Mouse (Mus musculus) midbrain, postnatal 0 days (tissue): ENCODE results near the gene Omd. TPM values are rescaled to one million over a fixed set of nuclear protein-coding genes. Genes with fewer than 3 reads are reported as not detected.

Experiments used
- ATAC-seq: fragments of 200-750 bp; cut with Nextera tagmentation; 2 replicates; pipeline ENCODE4 v1.8.0; 2017; ENCODE audit warnings: moderate number of reproducible peaks, mild to moderate bottlenecking, moderate TSS enrichment, moderate library complexity; ENCODE audit not compliant: low FRiP score
- DNase-seq: peaks from one replicate; pipeline ENCODE4 v3.0.0-alpha.2; 2015; ENCODE audit warnings: low spot score
- H3K27ac ChIP-seq: fragments of 300-500 bp; sonication (generic); 2 replicates; pipeline ENCODE4 v1.5.1; 2014; ENCODE audit warnings: low read depth, mild to moderate bottlenecking, low read length, mixed read lengths
- H3K27me3 ChIP-seq: fragments of 300-500 bp; sonication (generic); 2 replicates; pipeline ENCODE4 v1.6.1; 2014; ENCODE audit warnings: low read length, control low read depth, mixed read lengths; ENCODE audit not compliant: insufficient read depth
- H3K36me3 ChIP-seq: fragments of 300-500 bp; sonication (generic); 2 replicates; pipeline ENCODE4 v1.6.1; 2014; ENCODE audit warnings: low read length, control low read depth, mixed read lengths; ENCODE audit not compliant: insufficient read depth
- H3K4me1 ChIP-seq: fragments of 300-500 bp; sonication (generic); 2 replicates; pipeline ENCODE4 v1.6.1; 2014; ENCODE audit warnings: mild to moderate bottlenecking, control low read depth, antibody characterized with exemption, low read length, mixed read lengths; ENCODE audit not compliant: insufficient read depth
- H3K4me2 ChIP-seq: fragments of 300-500 bp; sonication (generic); 2 replicates; pipeline ENCODE4 v1.6.1; 2014; ENCODE audit warnings: low read depth, mild to moderate bottlenecking, low read length, mixed read lengths; ENCODE audit not compliant: poor library complexity, severe bottlenecking
- H3K4me3 ChIP-seq: fragments of 300-500 bp; sonication (generic); 2 replicates; pipeline ENCODE4 v1.5.1; 2014; ENCODE audit warnings: low read depth, mild to moderate bottlenecking, low read length, moderate library complexity
- H3K9ac ChIP-seq: fragments of 300-500 bp; sonication (generic); replicated peaks from 2 replicates; pipeline ENCODE4 v1.6.1; 2014; ENCODE audit warnings: mild to moderate bottlenecking, low read length, moderate library complexity, mixed read lengths; ENCODE audit not compliant: poor library complexity, severe bottlenecking
- H3K9me3 ChIP-seq: fragments of 300-500 bp; sonication (generic); 2 replicates; pipeline ENCODE4 v1.6.1; 2016; ENCODE audit warnings: low read length, control low read depth
- CTCF ChIP-seq: IDR thresholded peaks from 2 replicates; pipeline ENCODE4 v1.5.1; 2016; ENCODE audit warnings: antibody characterized with exemption, mild to moderate bottlenecking
- WGBS: fragments of 180-500 bp; shearing (Covaris S2); extraction: QIAGEN DNeasy Blood & Tissue Kit; methylation state at CpG from one replicate; pipeline ENCODE4 v1.1.7; 2014; 5-methylcytosine and 5-hydroxymethylcytosine counted together
- polyA plus RNA-seq: library from polyadenylated mRNA; unstranded; fragments of >200 nt; fragmentation: Nextera tagmentation; extraction: Ambion mirVana; gene quantifications from 2 replicates; pipeline ENCODE4 v1.2.1, GENCODE M21; 2015
- total RNA-seq: library from RNA; depleted of rRNA; stranded (reverse); fragments of >200 nt; gene quantifications from 2 replicates; pipeline ENCODE4 v1.2.3, GENCODE M21; 2014; rRNA removed

Omd gene
- 0.61 and 1.1 TPM in 2 replicates for total RNA-seq
- 1.1 and 1.6 TPM in 2 replicates for polyA plus RNA-seq

DNA sequence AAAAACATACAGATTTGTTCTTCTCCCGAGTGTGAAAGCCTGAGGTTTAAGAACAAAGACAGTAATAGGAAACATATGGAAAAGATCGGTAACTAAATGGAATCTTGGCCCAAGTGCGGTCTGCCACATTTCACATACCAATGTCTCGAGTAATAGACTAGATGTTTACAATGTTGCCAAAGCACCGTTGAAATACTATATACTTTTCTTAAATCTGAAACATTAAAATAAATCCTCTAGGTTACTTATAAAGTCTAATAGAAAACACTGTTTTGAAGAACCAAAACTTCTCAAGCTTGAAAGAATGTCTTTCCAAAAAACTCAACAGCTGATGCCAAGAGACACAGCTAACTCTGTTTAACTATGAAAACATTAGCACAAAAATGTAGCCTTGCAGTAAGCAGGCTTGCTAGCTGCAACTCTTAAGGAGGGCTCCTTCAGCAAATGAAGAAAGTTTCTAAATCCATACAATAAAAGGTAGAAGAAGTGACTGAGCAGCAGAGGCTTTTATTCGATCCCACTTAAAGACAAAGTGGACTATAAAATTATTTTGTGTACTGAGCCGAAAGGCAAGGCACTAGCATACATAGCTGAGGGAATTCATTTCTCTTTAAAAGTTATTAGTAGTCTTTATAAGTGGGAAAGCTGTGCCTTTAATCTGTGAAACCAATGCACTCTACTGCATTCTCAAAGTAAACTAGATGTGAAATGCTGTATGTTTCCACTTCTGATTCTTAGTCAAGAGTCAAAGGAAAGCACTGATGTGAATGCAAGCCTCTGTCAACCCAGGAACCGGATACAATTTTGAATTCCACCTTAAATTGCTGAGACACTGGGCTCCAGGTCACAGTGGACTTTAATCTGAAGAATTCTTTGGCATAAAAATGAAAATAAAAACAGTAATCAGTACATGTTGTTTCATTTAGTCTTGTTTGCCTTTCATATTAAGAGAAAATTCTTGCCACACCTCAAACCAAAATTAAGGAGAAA, at the start of gene Omd:
Gene Omd, plus strand, starts transcription at position 922 of the 990 bp plus-strand sequence.
- no peak for TF ChIP-seq CTCF
- Histone ChIP-seq H3K27ac (no peak within 1 kb of the TSS), H3K9me3 (no peaks in the 10 kb centered on the region), H3K36me3 (no peaks in the 10 kb centered on the region), H3K9ac (no peak within 1 kb of the TSS), H3K4me3 (no peak within 1 kb of the TSS), H3K27me3 (no peaks in the 10 kb centered on the region), H3K4me1 (no peaks in the 10 kb centered on the region), H3K4me2 (no peak within 1 kb of the TSS)
- no peak for ATAC-seq
- WGBS, result 84% methylated on average over 8 of the region's 8 CpGs
- no peak for DNase-seq

DNA sequence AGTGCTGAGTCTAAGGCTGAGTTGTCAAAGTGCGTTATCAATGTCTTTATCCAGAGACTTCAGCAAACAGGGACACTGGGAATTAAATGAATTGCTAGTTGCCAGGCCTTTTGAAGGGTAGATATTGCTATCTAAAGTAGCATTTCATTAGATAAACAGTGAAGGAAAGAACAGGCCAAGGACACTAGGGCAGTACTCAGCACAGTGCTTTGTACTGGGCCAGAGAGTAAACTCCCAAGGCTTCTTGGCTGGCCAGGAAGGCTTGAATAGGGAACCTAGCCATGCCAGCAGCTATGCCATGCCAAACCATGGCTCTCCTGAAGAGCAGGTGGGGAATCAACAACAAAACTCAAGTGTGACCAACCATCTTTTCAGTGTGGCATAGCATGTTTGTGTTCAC, 45.3 kb upstream of the Omd start:
- no peak overlapping the region for H3K4me2 ChIP-seq
- TF ChIP-seq CTCF, result no peak
- H3K27me3 ChIP-seq, result no peaks in the 10 kb centered on the region
- ATAC-seq (no peak), DNase-seq (no peak)
- H3K4me3 ChIP-seq, result no peak overlapping the region
- H3K4me1 ChIP-seq, result no peaks in the 10 kb centered on the region
- H3K9ac ChIP-seq, result no peak overlapping the region
- H3K36me3 ChIP-seq, result no peaks in the 10 kb centered on the region
- H3K27ac ChIP-seq, result no peak overlapping the region
- no peaks in the 10 kb centered on the region for H3K9me3 ChIP-seq
- 100% methylated on average over 1 of the region's 1 CpGs for WGBS

DNA sequence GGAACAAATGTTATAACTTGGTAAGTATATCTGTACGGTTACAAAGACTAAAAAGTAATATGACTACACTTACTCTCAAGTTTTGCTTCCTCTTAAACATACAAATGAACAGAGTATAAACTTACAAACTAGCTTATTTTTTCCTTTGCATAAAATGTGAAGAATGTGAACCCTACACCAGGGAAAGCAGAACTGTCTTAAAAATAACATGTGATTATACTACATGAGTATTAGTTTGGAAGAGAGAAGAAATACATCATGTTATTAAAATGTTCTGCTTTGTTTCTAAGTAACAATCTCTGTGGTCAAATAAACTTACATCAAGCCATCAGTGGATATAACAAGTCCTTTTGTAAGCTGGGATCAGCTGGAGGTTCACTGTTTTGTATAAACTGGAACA, 43.6 kb upstream of the Omd start:
- no peak for TF ChIP-seq CTCF
- Histone ChIP-seq H3K9me3 (no peaks in the 10 kb centered on the region), H3K9ac (no peak overlapping the region), H3K4me3 (no peak overlapping the region), H3K36me3 (no peaks in the 10 kb centered on the region), H3K4me2 (no peak overlapping the region), H3K27ac (no peak overlapping the region), H3K27me3 (no peaks in the 10 kb centered on the region), H3K4me1 (no peaks in the 10 kb centered on the region)
- WGBS, result 89% methylated on average over 1 of the region's 1 CpGs
- no peak for DNase-seq
- ATAC-seq, result no peak

DNA sequence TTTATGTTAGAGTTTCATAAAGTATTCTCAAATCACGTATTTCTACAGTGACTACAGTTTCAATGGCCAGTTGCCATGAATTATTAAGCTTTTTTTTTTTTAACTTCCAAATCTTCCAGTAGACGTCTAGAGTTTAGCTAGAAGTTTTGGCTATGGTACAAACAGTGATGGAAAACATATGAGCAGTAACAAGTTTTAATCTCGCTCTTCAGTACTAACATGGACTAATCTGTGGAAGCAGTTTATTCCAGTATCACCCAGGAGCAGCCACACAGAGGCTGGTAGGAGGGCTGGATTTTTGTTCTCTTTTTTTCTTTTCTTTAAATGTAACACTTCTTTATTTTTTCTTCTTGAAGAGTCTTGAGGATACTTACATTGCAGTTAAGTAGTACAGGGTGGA, 38.0 kb upstream of the Omd start, which contains the start of gene Aspn:
Gene Aspn, plus strand, starts transcription at position 165 of the 400 bp plus-strand sequence.
- no peak within 1 kb of the TSS for H3K9ac ChIP-seq
- no peaks in the 10 kb centered on the region for H3K4me1 ChIP-seq
- TF ChIP-seq CTCF, result no peak
- H3K4me3 ChIP-seq, result no peak within 1 kb of the TSS
- no peak within 1 kb of the TSS for H3K27ac ChIP-seq
- DNase-seq (no peak), ATAC-seq (no peak)
- WGBS, result 78% methylated on average over 3 of the region's 3 CpGs
- no peaks in the 10 kb centered on the region for H3K9me3 ChIP-seq
- no peaks in the 10 kb centered on the region for H3K36me3 ChIP-seq
- no peaks in the 10 kb centered on the region for H3K27me3 ChIP-seq
- H3K4me2 ChIP-seq, result no peak within 1 kb of the TSS

DNA sequence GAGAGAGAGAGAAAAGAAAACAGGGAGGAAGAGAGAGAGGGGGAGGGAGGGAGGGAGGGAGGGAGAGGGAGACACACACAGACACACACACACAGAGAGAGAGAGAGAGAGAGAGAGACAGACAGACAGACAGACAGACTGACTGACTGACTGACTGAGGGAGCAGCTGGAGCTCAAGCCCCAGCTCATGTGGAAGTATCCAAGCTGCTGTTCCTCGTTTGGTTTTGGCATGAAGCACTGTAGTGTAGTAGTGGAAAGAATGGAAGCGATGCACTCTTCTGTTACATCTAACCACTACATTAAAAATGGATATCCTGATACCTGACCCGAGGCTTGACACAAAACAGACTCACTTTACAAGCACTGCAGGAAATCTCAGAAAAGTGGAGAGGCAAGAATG, 36.6 kb upstream of the Omd start:
- H3K4me3 ChIP-seq, result no peak overlapping the region
- H3K9ac ChIP-seq, result no peak overlapping the region
- DNase-seq, result no peak
- no peaks in the 10 kb centered on the region for H3K27me3 ChIP-seq
- H3K27ac ChIP-seq, result no peak overlapping the region
- WGBS, result 65% methylated on average over 3 of the region's 3 CpGs
- no peaks in the 10 kb centered on the region for H3K36me3 ChIP-seq
- no peak overlapping the region for H3K4me2 ChIP-seq
- no peaks in the 10 kb centered on the region for H3K9me3 ChIP-seq
- no peak for ATAC-seq
- TF ChIP-seq CTCF, result no peak
- H3K4me1 ChIP-seq, result no peaks in the 10 kb centered on the region

DNA sequence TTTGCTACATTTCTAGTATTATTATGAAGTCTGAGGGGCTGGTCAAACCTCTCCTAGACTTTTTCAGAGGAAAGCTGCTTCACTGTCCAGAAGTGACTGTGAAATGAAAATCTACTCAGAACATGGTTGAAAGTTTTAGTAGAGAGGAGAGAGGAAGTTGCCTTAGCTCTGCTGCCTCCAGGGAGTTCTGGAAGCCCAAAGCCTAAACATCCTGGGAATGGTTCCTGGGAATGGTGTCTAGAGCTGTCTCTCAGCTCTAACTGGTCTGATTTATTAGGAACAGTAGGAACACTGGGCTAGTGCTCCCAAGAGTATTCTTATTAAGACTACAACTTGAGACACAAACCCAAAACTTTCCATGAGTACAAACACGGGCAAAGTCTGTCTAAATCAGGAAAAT, 35.7 kb upstream of the Omd start:
- H3K27me3 ChIP-seq, result no peaks in the 10 kb centered on the region
- H3K36me3 ChIP-seq, result no peaks in the 10 kb centered on the region
- H3K4me3 ChIP-seq, result no peak overlapping the region
- H3K27ac ChIP-seq, result no peak overlapping the region
- H3K4me2 ChIP-seq, result no peak overlapping the region
- H3K9ac ChIP-seq, result no peak overlapping the region
- DNase-seq (no peak), ATAC-seq (no peak)
- TF ChIP-seq CTCF, result no peak
- 87% methylated on average over 1 of the region's 1 CpGs for whole genome bisulfite sequencing
- no peaks in the 10 kb centered on the region for H3K9me3 ChIP-seq
- no peaks in the 10 kb centered on the region for H3K4me1 ChIP-seq
